Mouse (Mus musculus) megakaryocyte, embryonic 14.5 days (primary cell): ENCODE results near the gene Atoh8.

Source experiments
- FLI1 ChIP-seq: IDR thresholded peaks from 2 replicates; pipeline ENCODE4 v1.6.1; 2012; ENCODE audit warnings: low read length, inconsistent platforms, mixed read lengths
- GATA1 ChIP-seq: IDR thresholded peaks from 3 replicates; pipeline ENCODE4 v1.6.1; 2012; ENCODE audit warnings: mixed read lengths, low read length, inconsistent platforms, borderline replicate concordance

GRCm38 (mm10) chr6:72248150-72248914 is 13.0 kb upstream of the Atoh8 start:
- TF ChIP-seq GATA1: no peak
- TF ChIP-seq FLI1: no peak
